Mouse (Mus musculus) cerebellum, adult 2 months (tissue): ENCODE results near the gene Il12rb2. TPM values are rescaled to one million over a fixed set of nuclear protein-coding genes. Genes with fewer than 3 reads are reported as not detected.
A peak's percentile ranks its signal among the peaks of the same experiment; 100 is the strongest.

Experiments
- DNase-seq, 2 experiments: peaks; one replicate each; pipeline ENCODE4 v3.0.0; 2021
- H3K27ac ChIP-seq: fragments of 200-500 bp; 2 replicates; pipeline ENCODE4 v1.5.1; 2012; ENCODE audit warnings: low read length, control low read depth, inconsistent platforms; ENCODE audit not compliant: insufficient read depth
- H3K27me3 ChIP-seq: fragments of 200-500 bp; 2 replicates; pipeline ENCODE4 v1.6.1; 2012; ENCODE audit warnings: inconsistent platforms, mild to moderate bottlenecking, low read length, moderate library complexity; ENCODE audit not compliant: control insufficient read depth, insufficient read depth
- H3K4me1 ChIP-seq: fragments of 200-500 bp; 2 replicates; pipeline ENCODE4 v1.6.1; 2011; ENCODE audit warnings: low read length; ENCODE audit not compliant: control insufficient read depth, insufficient read depth
- H3K4me3 ChIP-seq: fragments of 200-500 bp; replicated peaks from 2 replicates; pipeline ENCODE3; 2011; ENCODE audit warnings: mild to moderate bottlenecking, low read depth, low read length, control low read depth; ENCODE audit not compliant: insufficient read depth
- CTCF ChIP-seq: fragments of 200-500 bp; IDR thresholded peaks from 2 replicates; pipeline ENCODE4 v1.5.1; 2011; ENCODE audit warnings: low read depth, mild to moderate bottlenecking, control low read depth, low read length, moderate library complexity, borderline replicate concordance; ENCODE audit not compliant: insufficient read depth
- POLR2A ChIP-seq: fragments of 200-500 bp; IDR thresholded peaks from 2 replicates; pipeline ENCODE4 v1.6.1; 2011; ENCODE audit warnings: low read length, control low read depth, borderline replicate concordance; ENCODE audit not compliant: insufficient read depth
- WGBS: fragments of 180-500 bp; shearing (Covaris S2); methylation state at CpG from one replicate; pipeline ENCODE4 v1.1.7; 2018; 5-methylcytosine and 5-hydroxymethylcytosine counted together
- polyA plus RNA-seq: library from polyadenylated mRNA; depleted of rRNA; stranded (reverse); fragments of >200 nt; gene quantifications from 2 replicates; pipeline ENCODE4 v1.2.3, GENCODE M21; 2012; rRNA removed

Il12rb2 gene
- polyA plus RNA-seq, 1 experiment, result 0.13 TPM

- under 1% methylated on average over 65 of the region's 65 CpGs for WGBS
- no peak for TF ChIP-seq POLR2A
- no peak for TF ChIP-seq CTCF
- Histone ChIP-seq H3K27me3 (no peaks in the 10 kb centered on the region), H3K27ac (peak overlapping the region; percentile 5), H3K4me1 (no peaks in the 10 kb centered on the region), H3K4me3 (peak overlapping the region; percentile 90)
- peak; percentile 24 to 39 for DNase-seq
Observed at GRCm38 (mm10) chr6:67267408-67268244, 108.4 kb downstream of the Il12rb2 start.

DNA sequence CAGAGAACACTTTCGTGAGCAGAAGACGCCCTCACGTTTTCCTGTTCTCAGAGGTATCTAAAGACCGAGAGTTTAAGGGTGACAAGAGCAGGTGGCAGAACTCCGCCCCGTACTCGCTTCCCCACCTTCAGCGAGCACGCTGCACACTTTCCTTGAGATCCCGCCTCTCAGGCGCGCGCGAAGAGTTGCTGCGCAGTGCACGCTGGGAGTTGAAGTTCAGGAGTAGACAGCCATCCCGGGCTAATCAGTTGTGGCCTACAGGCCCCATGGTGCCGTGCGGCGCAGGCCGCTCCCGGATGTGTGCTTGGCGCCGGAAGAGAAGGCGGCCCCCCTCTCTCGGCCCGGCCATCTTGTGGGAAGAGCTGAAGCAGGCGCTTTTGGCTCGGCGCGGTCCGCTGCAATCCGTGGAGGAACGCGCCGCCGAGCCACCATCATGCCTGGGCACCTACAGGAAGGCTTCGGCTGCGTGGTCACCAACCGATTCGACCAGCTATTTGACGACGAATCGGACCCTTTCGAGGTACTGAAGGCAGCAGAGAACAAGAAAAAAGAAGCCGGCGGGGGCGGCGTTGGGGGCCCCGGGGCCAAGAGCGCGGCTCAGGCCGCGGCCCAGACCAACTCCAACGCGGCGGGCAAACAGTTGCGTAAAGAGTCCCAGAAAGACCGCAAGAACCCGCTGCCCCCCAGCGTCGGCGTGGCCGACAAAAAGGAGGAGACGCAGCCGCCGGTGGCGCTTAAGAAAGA is 109.2 kb downstream of the Il12rb2 start:
- H3K27me3 ChIP-seq, result no peaks in the 10 kb centered on the region
- under 1% methylated on average over 68 of the region's 68 CpGs for WGBS
- H3K4me1 ChIP-seq, result no peaks in the 10 kb centered on the region
- peak; percentile 96 to 98 for DNase-seq
- no peak for TF ChIP-seq CTCF
- peak; percentile 67; the same call in 1 of the 2 replicates for TF ChIP-seq POLR2A
- H3K27ac ChIP-seq, result peak overlapping the region; percentile 19
- H3K4me3 ChIP-seq, result peak overlapping the region; percentile 90

GRCm38 (mm10) chr6:67266159-67266657 is 109.8 kb downstream of the Il12rb2 start:
- TF ChIP-seq POLR2A, result no peak
- TF ChIP-seq CTCF, result no peak
- peak overlapping the region; percentile 64 for H3K4me3 ChIP-seq
- under 1% methylated on average over 23 of the region's 23 CpGs for WGBS
- no peak for DNase-seq
- no peaks in the 10 kb centered on the region for H3K27me3 ChIP-seq
- no peaks in the 10 kb centered on the region for H3K4me1 ChIP-seq
- peak overlapping the region; percentile 19 for H3K27ac ChIP-seq

DNA sequence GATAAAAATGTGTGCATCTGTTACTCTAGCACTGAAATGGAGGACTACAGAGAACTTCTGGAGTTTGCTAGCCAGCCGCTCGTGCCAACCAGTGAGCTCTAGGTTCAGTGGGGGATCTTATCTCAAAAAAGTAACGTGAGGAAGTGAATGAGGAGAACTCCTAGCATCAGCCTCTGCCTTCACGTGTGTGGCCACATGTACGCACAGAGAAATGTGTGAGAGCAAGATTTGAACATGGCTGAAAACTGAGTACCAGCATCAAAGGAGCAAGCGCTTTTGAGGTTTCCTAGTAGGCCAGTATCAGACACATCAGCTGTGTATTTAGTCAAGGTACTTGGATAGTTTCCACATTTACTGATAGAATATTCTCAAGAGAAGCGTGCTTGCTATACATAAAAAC is 111.1 kb downstream of the Il12rb2 start:
- Histone ChIP-seq H3K4me1 (no peaks in the 10 kb centered on the region), H3K4me3 (no peak overlapping the region), H3K27me3 (no peaks in the 10 kb centered on the region), H3K27ac (no peak overlapping the region)
- DNase-seq, result no peak
- 95% methylated on average over 7 of the region's 7 CpGs for WGBS
- no peak for TF ChIP-seq POLR2A

GRCm38 (mm10) chr6:67251095-67251494 is 124.9 kb downstream of the Il12rb2 start:
- H3K27me3 ChIP-seq, result no peaks in the 10 kb centered on the region
- TF ChIP-seq CTCF (no peak), POLR2A (no peak)
- no peak for DNase-seq
- H3K4me3 ChIP-seq, result no peak overlapping the region
- no peak overlapping the region for H3K27ac ChIP-seq
- H3K4me1 ChIP-seq, result no peaks in the 10 kb centered on the region
- 88% methylated on average over 4 of the region's 4 CpGs for WGBS

- no peak overlapping the region for H3K27ac ChIP-seq
- no peak for DNase-seq
- 84% methylated on average over 5 of the region's 5 CpGs for WGBS
- no peak for TF ChIP-seq POLR2A
- TF ChIP-seq CTCF, result no peak
- no peaks in the 10 kb centered on the region for H3K4me1 ChIP-seq
- no peak overlapping the region for H3K4me3 ChIP-seq
- no peaks in the 10 kb centered on the region for H3K27me3 ChIP-seq
Observed at GRCm38 (mm10) chr6:67244451-67244850, 131.5 kb downstream of the Il12rb2 start.

GRCm38 (mm10) chr6:67243765-67244420 is 132.1 kb downstream of the Il12rb2 start:
- WGBS, result 92% methylated on average over 7 of the region's 7 CpGs
- no peak overlapping the region for H3K4me3 ChIP-seq

More at GRCm38 (mm10) chr6:67243765-67244420, 132.1 kb downstream of the Il12rb2 start:
- TF ChIP-seq CTCF, result no peak
- no peak for TF ChIP-seq POLR2A
- Histone ChIP-seq H3K27ac (no peak overlapping the region), H3K4me1 (no peaks in the 10 kb centered on the region), H3K27me3 (no peaks in the 10 kb centered on the region)
- DNase-seq, result no peak

Other genes starting within 250 kb of the Il12rb2 start
- 194 and 201 TPM in 2 replicates for gene Serbp1, start 138.0 kb downstream of the Il12rb2 start, polyA plus RNA-seq
- 0.03 and 0.08 TPM in 2 replicates for gene Il23r, start 115.7 kb upstream of the Il12rb2 start, polyA plus RNA-seq
- gene Tacstd2, start 159.6 kb upstream of the Il12rb2 start, polyA plus RNA-seq, result 0.25 and 0.29 TPM in 2 replicates